Mouse (Mus musculus): Measurements from ENCODE around the gene Hdac9.

Gene Hdac9

DNA sequence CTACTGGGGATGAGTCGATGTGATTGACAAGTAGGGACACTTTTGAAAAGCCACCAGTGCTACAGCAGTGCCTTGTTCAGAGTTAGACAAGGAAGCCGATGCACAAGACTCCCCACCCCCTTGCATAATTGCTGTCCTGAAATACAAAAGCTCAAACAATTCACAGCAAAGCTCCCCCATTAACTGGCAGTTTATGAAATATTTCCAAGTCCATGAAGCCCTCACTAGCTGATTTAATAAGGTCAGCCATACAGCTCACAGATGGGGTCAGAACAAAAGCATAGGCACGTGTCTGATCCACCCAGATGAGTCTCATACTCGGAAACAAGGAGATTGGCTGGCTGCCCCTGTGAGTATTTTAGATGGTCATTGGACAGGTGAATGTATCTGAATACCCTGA is 228.0 kb downstream of the Hdac9 start:
- DNase-seq = no peak

DNA sequence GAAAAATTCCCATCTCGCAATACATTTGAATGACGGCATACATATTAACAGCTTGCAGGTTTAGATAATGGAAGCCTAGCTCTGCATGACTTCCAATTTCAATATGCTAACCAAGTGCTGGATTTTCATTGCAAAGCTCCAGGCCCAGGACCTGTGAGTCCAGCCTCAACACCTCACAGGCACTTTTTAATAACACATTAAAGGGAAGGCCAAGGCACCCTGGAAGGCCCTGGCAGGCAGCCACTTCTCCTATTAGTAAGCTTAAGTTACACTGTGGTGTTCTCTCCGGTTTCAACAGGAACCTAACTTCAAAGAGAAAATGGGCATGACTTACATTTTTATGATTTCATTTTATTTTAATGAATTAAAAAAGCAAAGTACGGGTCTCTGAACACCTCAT is 233.5 kb downstream of the Hdac9 start:
- DNase-seq = no peak

GRCm38 (mm10) chr12:34682657-34683056 is 234.2 kb downstream of the Hdac9 start:
- DNase-seq = no peak

- no peak for DNase-seq
Observed at GRCm38 (mm10) chr12:34680576-34680975, 236.3 kb downstream of the Hdac9 start.

DNA sequence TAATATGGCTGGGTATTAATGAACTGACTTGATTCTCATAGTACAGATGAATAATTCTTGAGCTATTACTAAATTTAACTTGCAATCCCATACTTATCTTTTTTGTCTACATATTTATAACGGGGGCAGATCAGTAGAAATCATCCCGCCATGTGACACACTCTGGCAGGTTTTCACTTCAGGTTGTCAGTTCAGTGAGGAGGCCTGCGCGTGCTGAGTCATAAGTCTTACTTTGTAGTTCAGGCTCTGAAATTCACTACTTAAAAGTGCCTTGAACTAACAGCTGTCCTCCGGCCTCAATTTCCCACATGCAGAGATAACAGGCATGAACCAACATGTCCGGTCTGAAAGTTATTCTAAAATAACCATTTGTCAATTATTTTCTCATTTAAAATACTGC is 239.8 kb downstream of the Hdac9 start:
- DNase-seq = no peak

- DNase-seq = no peak
Observed at GRCm38 (mm10) chr12:34674235-34674634, 242.7 kb downstream of the Hdac9 start.

GRCm38 (mm10) chr12:34673539-34673938 is 243.4 kb downstream of the Hdac9 start:
- DNase-seq = no peak

DNA sequence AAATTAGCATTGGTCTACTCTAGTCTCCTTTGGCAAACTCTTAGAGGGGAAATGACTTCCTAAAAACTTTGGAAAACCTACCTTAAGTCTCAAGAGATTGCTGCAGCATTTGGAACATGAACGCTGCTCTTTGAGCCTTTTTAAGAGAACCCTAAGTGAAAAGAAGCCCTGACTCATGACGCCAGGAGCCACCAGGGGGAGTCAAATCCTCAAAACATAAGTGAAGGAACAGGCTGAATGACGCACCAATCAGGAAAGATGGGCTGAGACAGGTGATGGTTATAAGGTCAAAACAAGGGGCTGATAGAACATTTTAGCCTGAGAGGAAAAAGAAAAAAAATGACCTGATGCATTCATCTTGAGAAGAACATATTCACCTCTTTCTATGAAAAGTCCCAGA is 252.1 kb downstream of the Hdac9 start:
- peak; percentile 91 for DNase-seq

GRCm38 (mm10) chr12:34661378-34661777 is 255.5 kb downstream of the Hdac9 start:
- no peak for DNase-seq

- no peak for DNase-seq
Observed at GRCm38 (mm10) chr12:34660027-34660426, 256.9 kb downstream of the Hdac9 start.

GRCm38 (mm10) chr12:34658568-34658967 is 258.3 kb downstream of the Hdac9 start:
- no peak for DNase-seq

DNA sequence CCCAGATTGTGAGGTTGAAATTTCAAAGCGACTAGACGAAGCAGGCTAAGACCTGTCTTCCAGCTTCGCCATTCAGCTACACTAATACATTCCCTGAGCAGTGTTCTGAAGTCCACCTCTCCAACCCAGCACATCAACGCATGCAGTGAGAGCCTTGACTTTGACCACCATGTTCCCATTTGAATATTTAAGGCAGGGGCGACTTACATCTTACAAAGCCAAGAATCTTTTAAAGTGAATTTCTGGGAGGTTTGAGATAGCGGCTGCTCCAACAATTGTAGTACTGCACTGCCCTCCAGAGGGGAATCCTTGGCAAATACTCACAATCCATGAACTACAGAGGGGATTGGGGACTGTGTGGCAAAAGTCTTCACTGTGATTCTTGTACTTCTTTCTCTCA is 258.8 kb downstream of the Hdac9 start:
- peak; percentile 91 for DNase-seq

- DNase-seq = peak; percentile 80
Observed at GRCm38 (mm10) chr12:34653615-34654014, 263.3 kb downstream of the Hdac9 start.

DNA sequence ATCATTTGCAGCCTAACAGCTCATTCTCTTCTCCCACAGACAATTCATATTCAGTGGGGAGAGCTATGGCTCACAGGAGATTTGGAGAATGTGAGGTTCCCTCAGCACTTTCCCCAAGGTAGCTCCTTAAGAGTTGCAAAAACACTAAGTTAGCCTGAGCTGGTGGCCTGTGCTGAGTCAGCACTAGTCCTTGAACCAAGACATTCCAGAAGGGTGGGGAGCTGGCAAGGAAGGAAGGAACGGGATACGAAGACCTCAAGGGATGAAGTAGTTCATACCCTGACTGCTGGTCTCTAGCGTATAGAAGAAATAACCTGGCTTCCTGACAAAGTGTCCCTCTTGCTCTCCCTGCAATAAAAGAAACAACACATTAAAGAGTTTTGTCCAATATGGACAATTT is 268.1 kb downstream of the Hdac9 start:
- peak; percentile 62 for DNase-seq

DNA sequence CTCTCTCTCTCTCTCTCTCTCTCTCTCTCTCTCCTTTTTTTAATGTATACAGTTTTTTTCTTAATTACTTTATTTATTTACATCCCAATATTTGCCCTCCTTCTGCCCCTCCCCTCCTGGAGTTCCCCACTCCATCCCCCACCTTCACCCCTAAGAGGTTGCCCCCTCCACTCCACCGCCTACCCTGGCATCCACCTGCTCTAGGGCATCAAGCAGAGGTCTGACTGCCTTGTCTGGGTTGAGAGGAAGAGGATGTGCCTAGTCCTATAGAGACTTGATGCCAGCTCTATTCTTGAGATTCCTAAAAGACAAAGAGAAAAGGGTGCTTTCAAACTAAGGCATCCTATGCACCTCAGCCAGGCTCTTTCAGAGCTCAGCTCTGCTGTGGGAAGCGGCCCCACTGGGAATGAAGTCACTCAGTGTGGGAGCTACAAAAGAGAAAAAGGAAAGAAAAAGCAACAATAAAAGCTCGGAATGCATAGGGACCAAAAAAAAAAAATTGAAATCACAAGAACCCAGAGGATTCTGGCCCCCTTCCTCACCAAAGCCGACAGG is 275.1 kb downstream of the Hdac9 start:
- no peak for DNase-seq

DNA sequence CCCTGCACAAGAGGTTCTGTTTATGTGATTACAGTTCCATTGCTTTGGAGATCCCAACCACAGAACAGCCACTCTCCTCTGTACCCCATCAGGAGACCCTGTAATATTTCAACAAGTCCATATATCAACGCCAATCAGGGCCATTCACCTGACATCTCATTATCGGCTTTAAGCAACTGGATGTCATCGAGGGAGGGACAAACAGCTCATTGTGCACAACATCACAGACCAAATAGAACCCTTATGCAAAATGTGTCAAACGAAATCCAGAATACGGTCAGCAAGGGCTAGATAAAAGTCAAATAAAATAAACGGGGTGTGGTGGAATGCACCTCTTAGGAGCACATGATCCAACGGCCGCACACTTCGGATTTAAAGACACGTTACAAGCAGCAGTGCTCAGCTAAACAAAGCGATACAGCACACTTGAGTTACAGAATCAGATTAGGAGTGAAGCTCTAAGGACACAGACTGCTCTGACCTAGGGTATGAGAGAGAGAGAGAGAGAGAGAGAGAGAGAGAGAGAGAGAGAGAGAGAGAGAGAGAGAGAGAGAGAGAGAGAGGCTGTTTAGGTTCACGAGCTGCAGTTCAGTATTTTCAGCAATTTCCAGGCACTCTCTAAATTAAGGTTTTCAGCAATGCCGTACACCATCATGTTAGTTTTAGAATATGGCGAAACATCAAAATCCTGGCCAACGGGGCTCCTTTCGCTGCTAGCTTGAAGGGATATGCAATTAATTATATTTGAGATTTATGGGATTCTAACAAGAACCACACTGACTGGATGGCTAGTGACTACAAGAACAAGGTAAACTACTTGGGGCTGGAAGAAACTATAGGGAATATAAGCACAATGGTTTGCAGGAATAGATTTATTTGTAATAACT is 279.4 kb downstream of the Hdac9 start:
- no peak for DNase-seq

GRCm38 (mm10) chr12:34619101-34619500 is 297.8 kb downstream of the Hdac9 start:
- DNase-seq = no peak

GRCm38 (mm10) chr12:34618321-34618720 is 298.6 kb downstream of the Hdac9 start:
- no peak for DNase-seq

GRCm38 (mm10) chr12:34617836-34618235 is 299.1 kb downstream of the Hdac9 start:
- no peak for DNase-seq

- DNase-seq = no peak
Observed at GRCm38 (mm10) chr12:34614796-34615195, 302.1 kb downstream of the Hdac9 start.

GRCm38 (mm10) chr12:34612511-34612910 is 304.4 kb downstream of the Hdac9 start:
- DNase-seq = no peak

GRCm38 (mm10) chr12:34604521-34604920 is 312.4 kb downstream of the Hdac9 start:
- no peak for DNase-seq

DNA sequence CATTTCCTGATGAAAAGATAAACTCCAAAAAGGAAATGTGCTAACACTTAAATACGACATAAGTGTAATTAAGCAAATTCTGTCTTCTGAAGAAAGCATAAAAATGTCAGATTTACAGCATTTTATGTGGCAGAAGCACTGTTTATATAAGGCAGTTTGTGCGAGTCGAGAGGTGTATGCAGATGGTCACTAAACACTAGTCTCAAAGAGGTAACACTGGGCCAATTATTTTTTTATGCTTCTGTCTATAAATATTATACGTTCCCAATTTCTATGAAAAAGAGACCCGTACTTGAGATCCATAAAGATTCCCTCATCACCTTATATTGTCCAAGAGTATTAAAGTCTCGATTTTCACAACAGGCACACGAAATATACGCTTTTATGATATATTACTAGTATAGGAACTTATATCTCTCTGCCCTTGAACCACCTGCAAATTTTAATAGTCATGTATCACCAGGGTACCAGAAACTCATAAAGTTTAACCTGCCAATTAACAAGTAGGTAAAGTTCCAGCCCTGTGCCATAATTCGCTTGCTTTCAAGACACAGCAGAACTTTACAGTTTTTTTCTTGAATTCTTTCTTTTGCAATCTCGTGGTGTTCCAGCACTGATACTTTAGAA is 322.6 kb downstream of the Hdac9 start:
- no peak for DNase-seq

- DNase-seq = no peak
Observed at GRCm38 (mm10) chr12:34587171-34587570, 329.7 kb downstream of the Hdac9 start.

All from heart, adult 11 months (tissue).